In genomic region chr5:101688581-101688980, GRCm38 (mm10) we compare ENCODE assay signal across 8 mouse cellular contexts. TPM values are rescaled to one million over a fixed set of nuclear protein-coding genes. Genes with fewer than 3 reads are reported as not detected.
DNase-seq lines count a peak whose midpoint lies in the region; ATAC-seq and TF ChIP-seq lines count a peak whose summit lies in the region.

No protein-coding gene starts in this region.

- H3K27ac ChIP-seq in kidney, embryonic 16.5 days (ENCODE audit: low read length) = no peak overlapping the region
- H3K27ac ChIP-seq in kidney, adult 2 months (ENCODE audit: insufficient read depth, low read depth, low read length) = no peak overlapping the region

- no peak for TF ChIP-seq POLR2A in kidney, adult 2 months (IDR thresholded peaks at IDR 0.05; ENCODE audit: low read depth, low read length)

- no peak for DNase-seq in kidney, adult 2 months
- DNase-seq in embryo, embryonic 10 days (ENCODE audit: low spot score) = peak; percentile 85
- peak; percentile 20 for DNase-seq in lung, postnatal 14 days
- no peak for DNase-seq in gastrocnemius, postnatal 10 days
- DNase-seq in ovary, postnatal 10 days (ENCODE audit: low spot score) = no peak
- DNase-seq in layer of hippocampus, postnatal 36 days = no peak

- TF ChIP-seq CTCF in kidney, adult 2 months (conservative IDR thresholded peaks at IDR 0.05; ENCODE audit: insufficient read depth, insufficient read length, low read depth, low read length) = no peak; the same call in 1 of the 2 replicates

- H3K9me3 ChIP-seq in kidney, embryonic 16.5 days (ENCODE audit: low read length) = 0 out of 2 replicates have a peak, but pooled peaks cover 3% of the 10 kb centered on the region

- WGBS in kidney, embryonic 16.5 days = 17% methylated on average over 15 of the region's 15 CpGs
- 29% methylated on average over 15 of the region's 15 CpGs for WGBS in kidney, adult 2 months

- H3K4me3 ChIP-seq in kidney, embryonic 16.5 days (ENCODE audit: low read length) = no peak overlapping the region
- H3K4me3 ChIP-seq in kidney, adult 2 months (ENCODE audit: insufficient read depth, low read depth, low read length) = no peak overlapping the region

- ATAC-seq in kidney, embryonic 16.5 days (ENCODE audit: low FRiP score, low TSS enrichment) = peak; percentile 39; the same call in 1 of the 2 replicates
- ATAC-seq in hematopoietic stem cell, adult 5-6 weeks (replicated peaks in 1 of 2; ENCODE audit: insufficient read depth in 1 of 2, low FRiP score in 2 of 2, low TSS enrichment in 1 of 2, low read depth in 1 of 2, poor library complexity in 2 of 2, severe bottlenecking in 2 of 2) = peak; percentile 51 to 67; a peak in 2 of 4 replicates

- H3K4me1 ChIP-seq in kidney, embryonic 16.5 days (ENCODE audit: insufficient read depth, low read length) = no peaks in the 10 kb centered on the region; the same call in 1 of the 2 replicates
- no peaks in the 10 kb centered on the region for H3K4me1 ChIP-seq in kidney, adult 2 months (ENCODE audit: control insufficient read depth, insufficient read depth, low read length)

- H3K36me3 ChIP-seq in kidney, embryonic 16.5 days (ENCODE audit: insufficient read depth, low read length) = no peaks in the 10 kb centered on the region
- H3K36me3 ChIP-seq in kidney, adult 2 months (ENCODE audit: control insufficient read depth, insufficient read depth, low read length) = no peaks in the 10 kb centered on the region

- H3K27me3 ChIP-seq in kidney, embryonic 16.5 days (ENCODE audit: insufficient read depth, low read length) = no peaks in the 10 kb centered on the region
- no peaks in the 10 kb centered on the region for H3K27me3 ChIP-seq in kidney, adult 2 months (replicated peaks; ENCODE audit: control insufficient read depth, insufficient read depth, low read length)

- H3K9ac ChIP-seq in kidney, embryonic 16.5 days (replicated peaks; ENCODE audit: low read length) = no peak overlapping the region

- H3K4me2 ChIP-seq in kidney, embryonic 16.5 days (replicated peaks; ENCODE audit: low read depth, low read length) = peak overlapping the region; percentile 33; the same call in 1 of the 2 replicates

RNA-seq across cellular contexts. Expression of gene Nkx6-1, which starts 23.8 kb away (rescaled TPM):
- 0.62 and 0.71 TPM in 2 replicates for polyA plus RNA-seq in kidney, embryonic 16.5 days (2015; fragmentation: Nextera tagmentation; extraction: Ambion mirVana)
- polyA plus RNA-seq in kidney, adult 2 months (2012; rRNA removed) = 0.08 and 0.16 TPM in 2 replicates
- not detected in 2 replicates for total RNA-seq in hematopoietic stem cell, adult 5-6 weeks (2017)
- under 1 TPM in 1 of 2 experiments, not detected in 1; 0.07 TPM for total RNA-seq in gastrocnemius, postnatal 10 days (2021)
- total RNA-seq in layer of hippocampus, postnatal 36 days (2021) = under 1 TPM; 0.30 to 0.42 TPM

Comparison
In these comparisons a context has a peak if more than half of its experiments do, and no peak if none do; other contexts are left out.
1. DNase-seq: peak in embryo, embryonic 10 days (single experiment) and lung, postnatal 14 days (single experiment); none in kidney, adult 2 months (single experiment), gastrocnemius, postnatal 10 days (single experiment), ovary, postnatal 10 days (single experiment) and layer of hippocampus, postnatal 36 days (0 of 2).